Mouse (Mus musculus) cerebellum, postnatal 25 days (tissue): ENCODE results near the gene Kat8.

Source experiments
- DNase-seq, 2 experiments: peaks; one replicate each; pipeline ENCODE4 v3.0.0; 2021; ENCODE audit warnings: mixed read lengths in 2 of 2

Kat8 gene

DNA sequence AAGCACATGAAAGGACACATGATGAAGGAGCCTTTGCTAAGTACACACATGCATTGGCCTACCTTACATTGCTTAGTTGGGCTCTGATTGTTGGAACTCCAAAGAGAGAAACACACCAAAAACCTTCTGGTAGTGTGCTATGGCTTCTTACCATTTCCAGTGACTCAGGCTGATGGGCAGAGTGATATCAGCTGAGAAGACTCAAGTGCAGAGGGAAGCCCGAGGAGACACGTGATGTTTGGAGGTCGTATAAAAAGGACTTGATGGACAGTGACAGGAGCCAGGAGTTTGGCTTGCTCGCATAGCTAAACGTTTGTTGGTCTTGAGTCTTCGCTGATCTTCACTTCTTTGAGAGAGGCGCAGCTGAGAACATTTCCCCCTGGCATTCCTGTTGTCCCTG is 14.8 kb upstream of the Kat8 start:
- DNase-seq: no peak

DNA sequence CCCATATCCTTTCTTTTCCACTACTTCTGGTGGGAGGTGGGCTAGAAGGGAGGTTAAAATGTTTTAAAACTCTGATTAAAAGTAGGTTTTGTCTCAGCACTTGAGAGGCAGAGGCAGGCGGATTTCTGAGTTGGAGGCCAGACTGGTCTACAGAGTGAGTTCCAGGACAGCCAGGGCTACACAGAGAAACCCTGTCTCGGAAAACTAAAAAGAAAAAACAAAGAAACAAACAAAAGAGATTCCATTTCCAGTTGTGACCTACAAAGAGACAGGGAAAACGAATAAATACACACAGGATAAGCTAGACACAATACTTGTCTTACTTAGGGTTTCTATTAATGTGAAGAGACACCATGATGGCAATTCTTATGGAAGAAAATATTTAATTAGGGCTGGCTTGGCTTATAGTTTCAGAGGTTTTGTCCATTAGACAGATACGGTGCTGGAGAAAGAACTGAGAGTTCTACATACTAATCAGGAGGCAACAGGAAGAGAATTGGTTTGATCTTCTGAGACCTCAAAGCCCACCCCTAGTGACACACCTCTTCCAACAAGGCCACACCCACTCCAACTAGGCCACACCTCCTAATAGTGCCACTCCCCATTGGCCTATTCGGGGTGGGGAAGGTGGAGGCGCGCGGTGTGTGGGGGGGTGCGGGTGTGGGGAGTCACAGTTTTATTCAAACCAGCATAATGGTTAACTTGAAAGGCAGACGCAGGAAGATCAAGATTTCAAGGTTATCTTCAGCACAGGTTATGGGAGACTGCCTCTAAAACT is 13.9 kb upstream of the Kat8 start:
- DNase-seq: no peak

DNA sequence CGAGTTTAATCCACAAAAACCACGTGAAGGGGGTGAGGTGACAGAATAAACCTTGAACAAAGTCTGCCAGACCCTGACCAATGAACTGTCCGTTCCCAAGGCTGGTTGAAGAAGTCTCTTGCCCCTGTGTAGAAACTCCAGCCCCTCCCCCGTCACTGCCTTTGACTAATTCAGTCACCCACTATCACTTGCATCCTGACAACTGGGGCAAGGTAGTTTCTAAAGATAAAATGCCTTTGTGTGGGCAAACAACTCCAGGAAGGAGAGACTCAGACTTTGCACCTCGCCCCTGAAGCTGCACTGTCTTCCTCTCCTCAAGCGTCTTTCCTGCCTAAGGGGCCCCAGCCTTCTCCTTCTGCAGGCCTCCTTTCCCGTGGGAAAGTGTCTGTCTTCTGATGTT is 12.3 kb upstream of the Kat8 start:
- no peak for DNase-seq

DNA sequence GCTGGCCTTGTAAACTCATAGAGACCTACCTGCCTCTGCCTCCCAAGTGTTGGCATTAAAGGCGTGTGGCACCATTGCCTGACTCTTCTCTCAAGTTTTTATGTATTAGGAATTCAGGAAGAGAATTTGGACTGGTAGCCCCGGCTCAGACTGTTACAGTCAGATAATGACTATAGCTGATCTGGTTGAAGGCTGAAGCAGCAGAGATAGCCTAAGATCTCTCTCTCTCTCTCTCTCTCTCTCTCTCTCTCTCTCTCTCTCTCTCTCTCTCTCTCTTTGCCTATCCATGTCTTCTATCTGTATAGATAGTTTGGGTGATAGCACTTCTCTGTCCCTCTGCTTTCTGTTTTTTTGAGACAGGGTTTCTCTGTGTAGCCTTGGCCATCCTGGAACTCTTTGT is 10.5 kb upstream of the Kat8 start:
- no peak for DNase-seq

DNA sequence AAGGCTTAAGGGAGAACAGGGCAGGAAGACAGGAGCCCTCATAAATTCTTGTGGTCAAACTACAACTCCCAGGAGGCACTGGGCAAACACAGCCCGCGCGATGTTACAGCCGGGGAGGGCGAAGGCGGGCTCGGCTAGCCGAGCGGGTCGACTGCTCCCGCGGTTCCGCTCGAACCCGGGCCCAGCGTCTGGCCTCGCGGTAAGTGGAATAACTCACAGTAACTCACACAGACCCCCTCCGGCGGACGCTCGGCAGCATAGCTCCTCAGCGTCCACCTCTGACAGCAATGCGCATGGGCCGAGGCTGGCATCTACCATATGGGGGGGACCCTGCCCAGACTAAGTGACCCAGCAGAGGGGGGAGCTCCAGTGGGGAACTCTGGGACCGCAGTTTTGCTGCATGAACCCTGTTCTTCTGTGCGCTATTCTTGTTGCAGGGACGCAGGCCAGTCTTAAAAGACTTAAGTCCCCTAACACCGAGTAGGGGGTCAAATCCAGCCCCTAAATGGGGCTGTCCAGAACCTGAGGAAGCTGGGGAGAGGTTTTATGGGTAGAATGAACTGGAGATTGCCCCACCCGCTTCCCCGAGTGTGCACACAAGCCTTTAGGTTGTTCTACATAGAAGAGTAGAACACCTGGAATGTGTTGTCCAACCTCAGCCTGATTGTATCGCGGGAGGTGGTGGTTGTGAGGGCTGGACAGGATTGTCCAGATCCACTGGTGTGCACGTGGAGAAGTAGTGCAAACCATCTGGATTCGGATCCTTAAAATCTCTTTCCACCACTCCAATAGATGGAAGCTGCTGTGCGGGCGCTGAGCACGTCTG is 8.1 kb upstream of the Kat8 start, which contains the start of gene Bckdk:
Bckdk (plus strand) TSS at position 112 of the 826 bp plus-strand sequence.
- peak; percentile 81 to 85 for DNase-seq

DNA sequence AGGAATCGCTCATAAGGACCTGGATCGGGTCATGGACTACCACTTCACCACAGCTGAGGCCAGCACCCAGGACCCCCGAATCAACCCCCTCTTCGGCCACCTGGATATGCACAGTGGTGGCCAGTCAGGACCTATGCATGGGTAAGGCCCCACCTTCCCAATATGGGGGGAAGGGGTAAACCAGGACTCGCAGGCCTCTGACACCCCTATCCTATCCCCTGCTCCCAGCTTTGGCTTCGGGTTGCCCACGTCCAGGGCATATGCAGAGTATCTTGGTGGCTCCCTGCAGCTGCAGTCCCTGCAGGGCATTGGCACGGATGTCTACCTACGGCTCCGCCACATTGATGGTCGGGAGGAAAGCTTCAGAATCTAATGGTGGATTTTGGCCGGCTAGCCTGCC is 4.4 kb upstream of the Kat8 start:
- DNase-seq: no peak

DNA sequence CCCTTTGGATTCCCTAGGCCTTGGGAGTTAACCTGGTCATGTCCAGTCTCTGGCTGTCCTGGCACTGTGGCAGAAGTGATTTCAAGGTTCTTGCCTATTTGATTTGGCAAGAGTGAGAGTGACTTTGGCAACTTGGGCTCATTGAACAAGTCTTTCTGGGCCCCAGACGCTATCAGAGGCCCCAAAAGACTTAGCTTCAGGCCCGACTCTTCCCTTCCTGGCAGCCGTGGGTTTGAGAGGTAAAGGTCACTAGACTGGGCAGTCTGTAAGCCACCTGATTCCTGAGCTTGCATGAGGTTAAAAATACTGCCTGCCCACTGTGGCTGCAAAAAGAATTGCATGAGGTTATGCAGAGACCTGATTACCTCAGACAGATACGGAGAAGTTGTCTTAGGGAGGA is 3.7 kb upstream of the Kat8 start:
- DNase-seq: no peak

DNA sequence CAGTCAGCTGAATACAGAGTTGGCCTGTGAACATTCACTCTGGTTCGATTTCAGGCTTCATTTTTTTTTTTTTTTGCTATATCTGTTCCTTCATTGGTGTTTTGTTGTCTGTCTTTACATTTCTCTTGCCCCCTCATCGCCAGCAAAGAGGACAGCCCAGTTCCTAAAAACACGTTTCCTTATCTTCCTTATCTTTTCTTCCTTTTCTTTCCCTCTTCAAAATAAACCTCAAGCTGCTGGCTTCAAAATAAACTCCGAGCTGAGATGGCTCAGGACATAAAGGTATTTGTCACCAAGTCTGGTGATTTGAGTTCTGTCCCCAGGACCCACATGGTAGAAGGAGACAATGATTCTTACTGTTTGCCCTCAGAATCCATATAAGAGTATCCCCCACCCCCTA is 622 bp downstream of the Kat8 start:
- no peak for DNase-seq

DNA sequence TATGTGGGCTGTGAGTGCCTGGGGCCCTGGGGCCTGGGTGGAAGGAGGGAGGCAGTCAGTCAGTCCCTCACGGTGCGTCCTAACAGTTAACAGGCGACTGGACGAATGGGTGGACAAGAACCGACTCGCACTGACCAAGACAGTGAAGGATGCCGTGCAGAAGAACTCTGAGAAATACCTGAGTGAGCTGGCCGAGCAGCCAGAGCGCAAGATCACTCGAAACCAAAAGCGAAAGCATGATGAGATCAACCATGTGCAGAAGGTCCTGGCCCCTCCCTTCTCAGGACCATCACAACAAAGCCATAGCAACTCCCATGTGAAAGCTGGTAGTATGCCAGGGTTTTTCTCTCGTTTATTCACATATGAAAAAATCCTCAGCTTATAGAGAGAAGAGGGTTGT is 3.0 kb downstream of the Kat8 start:
- DNase-seq: no peak

DNA sequence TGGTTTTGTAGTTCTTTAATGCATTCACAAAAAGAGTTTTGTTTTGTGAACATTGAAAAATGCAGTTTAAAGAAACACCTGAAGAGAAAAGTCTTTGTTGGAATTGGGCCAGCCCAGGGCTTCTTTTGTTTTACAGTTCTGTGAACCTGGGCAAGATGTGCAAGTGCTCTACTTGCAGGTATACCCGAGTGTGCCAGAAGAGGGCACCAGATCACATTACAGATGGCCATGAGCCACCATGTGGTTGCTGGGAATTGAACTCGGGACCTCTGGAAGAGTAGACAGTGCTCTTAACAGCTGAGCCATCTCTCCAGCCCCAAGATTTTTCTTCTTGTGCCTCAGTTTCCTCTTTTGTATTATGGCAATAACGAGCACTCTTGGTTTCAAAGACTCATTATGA is 5.9 kb downstream of the Kat8 start:
- peak in 1 of 2 experiments; percentile 70 for DNase-seq

DNA sequence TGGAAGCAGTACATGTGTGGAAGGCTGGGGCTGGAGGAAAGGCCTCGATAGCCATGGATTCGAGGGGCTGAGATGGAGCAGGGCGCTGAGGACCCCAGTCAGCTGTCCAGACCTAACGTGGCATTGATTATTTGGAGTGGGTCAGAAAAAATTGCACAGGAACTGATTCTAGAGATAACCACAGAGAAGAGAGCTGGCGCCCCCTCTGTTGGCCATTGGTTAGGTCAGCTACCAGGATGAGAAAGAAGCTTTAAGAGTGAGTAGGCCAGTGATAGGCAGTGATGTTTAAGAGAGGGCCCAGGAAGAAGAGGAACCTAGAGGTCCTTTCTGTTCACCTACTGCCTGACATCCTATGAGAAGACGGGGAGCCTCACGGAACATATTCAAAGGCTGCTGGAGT is 7.0 kb downstream of the Kat8 start:
- DNase-seq: peak in 1 of 2 experiments; percentile 39

DNA sequence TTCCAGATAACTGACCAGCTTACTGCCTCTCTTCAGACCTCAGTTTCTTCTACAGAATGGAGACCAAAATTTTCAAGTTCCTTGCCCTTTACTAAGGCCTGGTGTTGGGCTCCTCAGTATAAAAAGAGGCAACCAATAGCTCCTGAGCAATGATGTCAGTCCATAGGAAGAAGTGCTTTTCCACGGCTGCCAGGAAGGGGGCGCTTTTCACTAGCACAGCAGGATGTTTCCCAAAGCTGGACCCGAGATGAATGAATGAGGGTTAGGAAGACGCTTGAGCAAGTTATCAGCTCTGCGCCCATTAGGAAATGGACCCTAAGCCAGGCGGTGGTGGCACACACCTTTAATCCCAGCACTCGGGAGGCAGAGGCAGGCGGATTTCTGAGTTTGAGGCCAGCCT is 9.2 kb downstream of the Kat8 start:
- DNase-seq: peak in 1 of 2 experiments; percentile 36

DNA sequence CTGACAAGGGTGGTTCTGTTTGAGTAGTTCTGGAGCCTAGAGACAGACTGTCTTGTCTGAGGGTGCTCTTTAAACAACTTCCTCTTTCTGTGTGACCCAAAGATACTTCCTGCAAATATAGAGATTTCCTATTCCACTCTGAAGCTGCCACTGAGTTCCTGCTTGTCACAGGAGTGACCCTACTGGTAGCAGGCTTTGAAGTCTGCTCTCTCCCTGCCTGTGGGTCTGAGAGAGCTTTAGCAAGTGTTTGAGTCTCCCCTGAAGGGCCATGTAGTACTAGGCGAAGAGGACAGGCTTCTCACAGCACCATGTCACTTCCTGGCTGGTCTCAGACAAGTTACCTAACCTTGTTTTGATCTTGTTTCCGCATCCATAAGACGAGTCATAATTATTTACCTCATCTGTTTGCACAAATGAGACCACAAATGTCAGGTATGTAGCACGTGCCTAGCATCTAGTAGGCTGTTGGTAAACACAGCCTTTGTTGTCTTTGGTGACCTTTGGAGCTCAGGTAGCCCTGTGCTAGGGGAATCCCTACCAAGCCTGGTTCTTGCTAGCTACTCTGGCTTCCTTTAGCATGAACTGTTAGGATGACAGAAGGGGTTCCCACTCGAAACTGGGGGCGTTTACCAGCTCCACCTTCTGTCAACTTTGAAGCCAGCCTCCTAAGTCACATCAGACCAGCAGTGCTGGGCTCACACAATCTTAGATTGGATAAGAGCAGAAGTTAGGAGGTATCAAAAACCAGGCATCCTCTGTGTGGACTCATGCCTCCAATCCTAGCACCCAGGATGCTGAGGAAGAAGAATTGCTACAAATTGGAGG is 10.3 kb downstream of the Kat8 start:
- DNase-seq: no peak

DNA sequence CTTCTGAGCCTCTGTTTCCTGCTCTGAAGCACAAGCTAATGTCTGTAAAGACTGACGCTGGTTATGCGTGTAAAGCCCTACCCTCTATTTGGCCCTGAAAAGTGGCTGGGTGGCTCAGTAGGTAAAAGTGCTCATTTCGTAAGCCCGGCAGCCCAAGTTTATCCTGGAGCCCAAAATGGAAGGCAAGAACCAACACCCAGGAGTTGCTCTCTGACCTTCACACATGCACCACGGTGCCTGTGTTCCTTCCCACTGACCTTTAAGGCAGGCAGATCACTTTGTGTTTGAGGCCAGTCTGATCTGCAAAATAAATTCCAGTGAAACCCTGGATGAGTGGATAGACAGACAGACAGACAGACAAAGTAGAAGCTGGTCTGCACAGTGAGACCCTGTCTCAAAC is 11.4 kb downstream of the Kat8 start:
- DNase-seq: no peak

DNA sequence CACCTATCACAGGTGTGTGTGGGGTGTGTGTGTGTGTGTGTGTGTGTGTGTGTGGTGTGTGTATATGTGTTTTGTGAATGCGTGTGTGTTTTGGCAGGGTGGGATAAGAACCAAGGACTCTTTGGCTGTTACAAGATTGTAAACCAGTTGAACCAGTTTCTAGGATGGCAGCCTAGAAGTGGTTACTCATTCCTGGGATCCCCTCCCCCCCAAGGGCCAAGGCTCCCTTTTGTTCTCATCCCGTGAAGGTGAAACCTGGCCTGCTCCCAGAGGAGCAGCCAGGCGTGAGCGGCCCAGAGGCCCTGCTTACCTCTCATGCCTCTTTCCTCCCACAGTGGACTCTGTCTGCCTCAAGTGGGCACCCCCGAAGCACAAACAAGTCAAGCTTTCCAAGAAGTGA is 12.9 kb downstream of the Kat8 start:
- no peak for DNase-seq

DNA sequence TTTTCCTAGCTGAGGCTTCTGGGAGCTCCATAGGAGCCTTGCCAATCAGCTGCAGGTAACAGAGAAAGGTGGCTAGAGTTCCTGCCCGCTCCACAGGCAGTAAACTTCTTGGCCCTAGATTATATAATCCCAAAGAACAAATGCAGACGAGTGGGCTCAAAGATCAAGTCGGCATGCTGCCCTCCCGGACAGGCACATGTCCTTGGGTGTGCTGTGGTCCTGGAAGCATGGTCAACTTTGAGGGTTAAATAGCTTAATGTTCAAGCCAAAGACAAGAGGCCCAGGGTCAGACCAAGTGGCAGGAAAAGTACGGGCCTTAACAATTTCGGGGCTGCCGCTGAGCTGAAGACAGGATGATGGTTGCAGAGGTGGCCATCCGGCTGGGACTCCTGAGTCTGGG is 13.8 kb downstream of the Kat8 start:
- no peak for DNase-seq

DNA sequence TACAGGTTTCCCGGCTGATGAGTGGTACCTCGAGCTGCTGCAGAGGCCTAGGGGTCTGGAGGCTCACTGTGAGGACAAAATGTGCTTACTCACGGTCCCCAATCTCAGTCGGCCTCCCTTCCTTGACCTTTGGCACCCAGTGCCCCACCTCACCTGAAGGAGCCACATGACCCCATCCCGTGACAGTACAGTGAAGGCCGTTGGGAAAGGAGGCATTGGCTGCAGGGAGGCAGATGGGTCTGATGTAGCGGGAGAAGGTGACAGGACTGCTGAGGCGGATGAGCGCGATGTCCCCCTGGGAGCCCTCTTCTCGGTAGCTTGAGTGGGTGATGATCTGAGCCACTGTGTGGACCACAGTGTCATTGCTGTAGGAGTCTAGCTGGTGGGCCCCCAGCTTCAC is 14.5 kb downstream of the Kat8 start:
- DNase-seq: no peak

DNA sequence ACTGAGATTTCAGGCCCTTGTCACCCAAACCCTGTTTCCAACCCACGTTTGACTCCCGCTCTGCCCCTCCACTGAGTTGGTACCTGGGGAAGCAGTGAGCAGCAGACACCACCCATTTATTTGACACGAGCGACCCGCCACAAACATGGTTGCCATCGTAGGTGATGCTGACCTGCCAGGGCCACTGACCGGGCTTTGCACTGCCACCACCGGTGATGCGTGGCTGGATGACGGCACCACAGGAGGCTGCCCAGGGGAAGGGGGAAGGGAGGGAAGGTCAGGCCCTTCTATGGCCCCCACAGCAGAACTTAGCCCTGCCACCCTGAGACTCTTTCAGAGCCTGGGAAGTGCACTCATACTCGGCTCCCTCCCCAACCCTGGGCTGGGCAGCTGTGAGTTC is 15.4 kb downstream of the Kat8 start:
- DNase-seq: no peak

DNA sequence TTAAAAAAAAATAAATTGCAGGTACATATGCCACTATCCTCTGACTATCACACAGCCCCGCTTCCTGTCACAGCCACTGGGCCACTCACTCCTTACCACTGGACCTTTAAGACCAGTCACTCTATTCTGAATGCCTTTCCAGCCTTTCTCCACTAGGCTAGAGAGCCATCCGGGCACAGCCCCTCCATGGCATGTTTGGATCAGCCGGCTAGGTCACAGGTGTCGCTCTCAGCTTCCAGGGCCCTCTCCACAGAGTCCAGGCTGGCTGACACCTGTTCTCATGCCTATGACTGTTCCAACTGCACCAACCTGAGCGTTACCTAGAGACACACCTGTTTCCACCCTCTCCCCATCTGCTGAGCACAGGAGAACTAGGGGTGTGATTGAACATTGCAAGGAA is 16.3 kb downstream of the Kat8 start:
- peak; percentile 45 to 59 for DNase-seq

DNA sequence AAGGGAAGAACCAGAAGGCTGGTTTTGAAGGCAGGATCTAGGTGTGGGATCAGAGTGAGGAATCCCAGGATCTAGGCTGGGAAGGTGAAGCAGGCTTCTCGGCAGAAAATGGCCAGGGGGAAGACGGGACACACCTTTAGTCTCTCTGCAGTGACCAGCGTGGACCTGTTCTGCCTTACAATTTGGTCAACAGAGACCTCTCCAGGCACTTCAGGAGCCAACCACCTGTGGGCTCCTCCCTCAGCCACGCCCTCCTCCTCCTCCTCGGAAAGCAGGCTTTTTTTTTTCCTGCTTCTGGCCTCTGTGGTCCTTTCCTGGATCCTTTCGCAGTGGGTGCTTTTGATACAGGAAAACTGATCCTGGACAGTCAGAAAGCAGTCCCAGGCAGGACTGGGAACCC is 17.6 kb downstream of the Kat8 start, which contains the start of gene Prss8:
Prss8 (minus strand) TSS at position 182 of the 400 bp plus-strand sequence.
- no peak for DNase-seq

DNA sequence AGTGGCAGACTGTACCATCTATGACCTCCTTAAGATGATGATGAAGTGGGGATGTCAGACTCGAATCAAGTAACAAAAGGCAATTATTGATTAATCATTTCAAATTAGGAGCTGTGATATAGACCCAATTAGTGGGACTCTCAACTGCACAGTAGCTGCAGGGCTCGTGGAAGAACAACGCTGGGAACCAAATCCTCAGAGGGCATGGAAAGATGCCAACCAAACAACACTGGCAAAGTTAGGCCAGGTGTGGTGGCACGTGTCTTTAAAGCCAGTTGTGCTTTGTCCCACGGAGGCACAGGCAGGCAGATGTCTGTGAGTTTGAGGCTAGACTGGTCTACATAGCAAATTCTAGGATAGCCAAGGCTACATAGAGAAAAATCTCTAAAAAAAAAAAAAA is 18.3 kb downstream of the Kat8 start:
- DNase-seq: no peak

DNA sequence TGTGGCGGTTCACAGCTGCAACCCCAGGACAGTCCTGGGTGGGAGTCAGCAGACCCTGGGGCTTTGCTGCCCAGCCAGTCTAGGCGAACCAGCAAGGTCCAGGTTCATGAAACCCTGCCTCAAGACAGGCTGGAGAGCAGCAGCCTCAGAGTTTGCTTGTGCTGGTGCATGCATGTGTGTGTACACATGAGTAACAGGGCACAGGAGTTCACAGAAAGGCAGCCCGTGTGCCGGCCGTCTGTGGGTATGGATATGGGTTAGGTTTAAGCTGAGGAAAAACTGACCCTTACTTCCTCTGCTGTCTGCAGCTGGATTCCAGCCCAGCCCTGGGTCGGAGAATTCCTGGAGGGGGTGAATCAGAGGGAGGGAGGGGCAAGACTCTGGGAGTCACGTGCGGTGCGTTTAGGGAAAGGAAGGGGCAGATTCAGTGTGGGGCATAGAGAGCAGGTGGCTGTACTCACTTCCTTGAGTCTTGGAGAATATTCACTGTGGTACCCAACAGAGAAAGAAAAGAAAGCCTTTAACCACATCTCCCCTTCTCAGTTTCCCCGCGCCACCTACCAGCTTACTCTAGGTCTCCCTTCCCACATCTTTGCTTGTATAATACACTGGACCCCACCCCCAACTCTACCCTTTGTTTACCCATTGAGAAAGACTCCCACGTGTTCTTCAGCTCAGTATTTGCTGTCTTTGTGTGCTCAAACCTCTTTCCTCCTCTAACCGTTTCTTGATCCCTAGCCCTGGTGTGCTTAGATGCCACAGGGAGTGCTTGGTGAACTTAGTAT is 19.2 kb downstream of the Kat8 start:
- no peak for DNase-seq
